Mouse (Mus musculus): ENCODE measurements around the gene Lipk. TPM values are rescaled to one million over a fixed set of nuclear protein-coding genes. Genes with fewer than 3 reads are reported as not detected.

Gene Lipk
- polyA plus RNA-seq, 1 experiment: not detected

GRCm38 (mm10) chr19:34043008-34043407, 34.9 kb downstream of the Lipk start:
- H3K4me3 ChIP-seq (ENCODE audit: low read depth, low read length): no peak overlapping the region
- no peaks in the 10 kb centered on the region for H3K36me3 ChIP-seq (ENCODE audit: control insufficient read depth, insufficient read depth, low read length)
- TF ChIP-seq POLR2A (IDR thresholded peaks at IDR 0.05; ENCODE audit: low read depth, low read length) (no peak), CTCF (IDR thresholded peaks at IDR 0.05; ENCODE audit: extremely low read depth, insufficient read length, insufficient replicate concordance, low read depth, low read length) (no peak)
- H3K4me1 ChIP-seq (ENCODE audit: control insufficient read depth, insufficient read depth, insufficient read length, low read length): no peaks in the 10 kb centered on the region
- no peak overlapping the region for H3K27ac ChIP-seq (ENCODE audit: insufficient read depth, low read depth, low read length)
- no peaks in the 10 kb centered on the region for H3K27me3 ChIP-seq (ENCODE audit: control insufficient read depth, insufficient read depth, low read length)
- WGBS: 64% methylated on average over 6 of the region's 6 CpGs

DNA sequence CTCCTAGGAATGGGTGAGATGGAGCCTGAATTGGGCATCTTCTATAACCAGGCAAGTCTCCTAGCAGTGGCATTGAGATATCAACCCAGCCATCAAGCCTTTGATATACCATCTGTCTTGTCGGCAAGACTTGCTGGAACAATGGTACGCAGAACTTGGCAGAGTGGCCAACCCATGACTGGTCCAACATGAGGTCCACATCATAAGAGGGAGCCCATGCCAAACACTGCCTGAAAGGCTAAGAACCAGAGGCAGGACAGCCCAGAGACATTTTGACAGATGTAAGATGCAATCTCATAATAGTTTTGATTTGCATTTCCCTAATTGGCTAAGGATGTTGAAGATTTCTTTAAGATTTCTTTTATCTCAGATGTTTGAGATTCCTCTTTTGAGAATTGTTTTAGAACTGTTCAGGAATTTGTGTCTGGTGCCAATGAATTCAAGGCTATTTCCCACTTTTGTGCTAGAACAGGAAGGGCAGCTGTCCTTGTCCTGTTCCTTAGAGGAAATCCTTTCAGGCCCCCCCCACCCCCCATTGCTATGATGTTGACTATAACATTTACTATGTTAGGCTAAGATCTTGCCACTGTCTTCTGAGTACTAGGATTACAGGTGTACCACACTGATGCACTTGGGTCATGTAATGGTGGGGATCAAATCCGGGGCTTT, 41.4 kb downstream of the Lipk start:
- H3K4me3 ChIP-seq (ENCODE audit: low read depth, low read length): no peak overlapping the region
- WGBS: 90% methylated on average over 3 of the region's 3 CpGs

GRCm38 (mm10) chr19:34051502-34051901, 43.4 kb downstream of the Lipk start:
- no peak overlapping the region for H3K27ac ChIP-seq (ENCODE audit: insufficient read depth, low read depth, low read length)
- H3K4me3 ChIP-seq (ENCODE audit: low read depth, low read length): no peak overlapping the region
- TF ChIP-seq CTCF (IDR thresholded peaks at IDR 0.05; ENCODE audit: extremely low read depth, insufficient read length, insufficient replicate concordance, low read depth, low read length) (no peak), POLR2A (IDR thresholded peaks at IDR 0.05; ENCODE audit: low read depth, low read length) (no peak)
- 77% methylated on average over 3 of the region's 3 CpGs for WGBS
- H3K36me3 ChIP-seq (ENCODE audit: control insufficient read depth, insufficient read depth, low read length): no peaks in the 10 kb centered on the region
- no peaks in the 10 kb centered on the region for H3K27me3 ChIP-seq (ENCODE audit: control insufficient read depth, insufficient read depth, low read length)
- no peaks in the 10 kb centered on the region for H3K4me1 ChIP-seq (ENCODE audit: control insufficient read depth, insufficient read depth, insufficient read length, low read length)

More for the DNA sequence above, 41.4 kb downstream of the Lipk start:
- H3K27me3 ChIP-seq (ENCODE audit: control insufficient read depth, insufficient read depth, low read length): no peaks in the 10 kb centered on the region
- no peaks in the 10 kb centered on the region for H3K4me1 ChIP-seq (ENCODE audit: control insufficient read depth, insufficient read depth, insufficient read length, low read length)
- no peak for TF ChIP-seq POLR2A (IDR thresholded peaks at IDR 0.05; ENCODE audit: low read depth, low read length)
- no peak for TF ChIP-seq CTCF (IDR thresholded peaks at IDR 0.05; ENCODE audit: extremely low read depth, insufficient read length, insufficient replicate concordance, low read depth, low read length)
- H3K27ac ChIP-seq (ENCODE audit: insufficient read depth, low read depth, low read length): no peak overlapping the region
- H3K36me3 ChIP-seq (ENCODE audit: control insufficient read depth, insufficient read depth, low read length): no peaks in the 10 kb centered on the region

GRCm38 (mm10) chr19:34063547-34063946, 55.5 kb downstream of the Lipk start:
- no peaks in the 10 kb centered on the region for H3K27me3 ChIP-seq (ENCODE audit: control insufficient read depth, insufficient read depth, low read length)
- no peaks in the 10 kb centered on the region for H3K36me3 ChIP-seq (ENCODE audit: control insufficient read depth, insufficient read depth, low read length)
- no peak overlapping the region for H3K27ac ChIP-seq (ENCODE audit: insufficient read depth, low read depth, low read length)
- H3K4me1 ChIP-seq (ENCODE audit: control insufficient read depth, insufficient read depth, insufficient read length, low read length): no peaks in the 10 kb centered on the region
- 25% methylated on average over 1 of the region's 1 CpGs for WGBS
- H3K4me3 ChIP-seq (ENCODE audit: low read depth, low read length): no peak overlapping the region
- TF ChIP-seq CTCF (IDR thresholded peaks at IDR 0.05; ENCODE audit: extremely low read depth, insufficient read length, insufficient replicate concordance, low read depth, low read length) (no peak), POLR2A (IDR thresholded peaks at IDR 0.05; ENCODE audit: low read depth, low read length) (no peak)

DNA sequence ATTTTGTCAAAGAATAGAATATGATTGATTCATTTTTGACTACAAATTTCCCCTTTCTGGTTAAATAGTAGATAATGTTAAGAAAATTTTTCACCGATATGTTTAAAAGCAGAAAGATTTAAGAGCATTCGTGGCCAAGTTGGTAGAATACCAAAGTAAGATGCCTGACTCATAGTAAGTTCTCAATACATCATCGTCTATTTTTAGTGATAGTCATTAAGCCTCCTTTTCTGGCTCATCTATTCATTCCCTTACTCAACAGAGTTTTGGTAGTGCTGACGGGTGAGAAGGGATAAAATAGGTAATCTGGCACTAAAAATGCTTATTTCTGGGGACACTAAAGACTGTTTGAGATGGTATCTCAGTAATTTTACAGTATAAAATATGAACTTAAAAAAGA, 56.0 kb downstream of the Lipk start:
- Histone ChIP-seq H3K27me3 (ENCODE audit: control insufficient read depth, insufficient read depth, low read length) (no peaks in the 10 kb centered on the region), H3K27ac (ENCODE audit: insufficient read depth, low read depth, low read length) (no peak overlapping the region), H3K4me1 (ENCODE audit: control insufficient read depth, insufficient read depth, insufficient read length, low read length) (no peaks in the 10 kb centered on the region), H3K36me3 (ENCODE audit: control insufficient read depth, insufficient read depth, low read length) (no peaks in the 10 kb centered on the region), H3K4me3 (ENCODE audit: low read depth, low read length) (no peak overlapping the region)
- TF ChIP-seq POLR2A (IDR thresholded peaks at IDR 0.05; ENCODE audit: low read depth, low read length) (no peak), CTCF (IDR thresholded peaks at IDR 0.05; ENCODE audit: extremely low read depth, insufficient read length, insufficient replicate concordance, low read depth, low read length) (no peak)
- WGBS: 89% methylated on average over 4 of the region's 4 CpGs

- WGBS: 60% methylated on average over 9 of the region's 9 CpGs
- Histone ChIP-seq H3K27me3 (ENCODE audit: control insufficient read depth, insufficient read depth, low read length) (no peaks in the 10 kb centered on the region), H3K4me3 (ENCODE audit: low read depth, low read length) (no peak within 1 kb of the TSS), H3K27ac (ENCODE audit: insufficient read depth, low read depth, low read length) (no peak within 1 kb of the TSS), H3K36me3 (ENCODE audit: control insufficient read depth, insufficient read depth, low read length) (no peaks in the 10 kb centered on the region), H3K4me1 (ENCODE audit: control insufficient read depth, insufficient read depth, insufficient read length, low read length) (no peaks in the 10 kb centered on the region)
- TF ChIP-seq CTCF (IDR thresholded peaks at IDR 0.05; ENCODE audit: extremely low read depth, insufficient read length, insufficient replicate concordance, low read depth, low read length): no peak
- no peak for TF ChIP-seq POLR2A (IDR thresholded peaks at IDR 0.05; ENCODE audit: low read depth, low read length)
These were observed 58.8 kb downstream of the Lipk start, which contains the start of gene Lipn for GRCm38 (mm10) chr19:34066779-34067472. Gene Lipn, plus strand, starts transcription at chr19:34067358.

GRCm38 (mm10) chr19:34074239-34074638, 66.1 kb downstream of the Lipk start:
- peak overlapping the region; percentile 83 for H3K27ac ChIP-seq (ENCODE audit: insufficient read depth, low read depth, low read length)

More at GRCm38 (mm10) chr19:34074239-34074638, 66.1 kb downstream of the Lipk start:
- Histone ChIP-seq H3K36me3 (ENCODE audit: control insufficient read depth, insufficient read depth, low read length) (no peaks in the 10 kb centered on the region), H3K27me3 (ENCODE audit: control insufficient read depth, insufficient read depth, low read length) (no peaks in the 10 kb centered on the region), H3K4me1 (ENCODE audit: control insufficient read depth, insufficient read depth, insufficient read length, low read length) (peaks cover 8% of the 10 kb centered on the region; the same call in 1 of the 2 replicates), H3K4me3 (ENCODE audit: low read depth, low read length) (no peak overlapping the region)
- TF ChIP-seq POLR2A (IDR thresholded peaks at IDR 0.05; ENCODE audit: low read depth, low read length): no peak
- TF ChIP-seq CTCF (IDR thresholded peaks at IDR 0.05; ENCODE audit: extremely low read depth, insufficient read length, insufficient replicate concordance, low read depth, low read length): no peak

Measured in small intestine, adult 2 months (tissue).